Mouse (Mus musculus): ENCODE measurements around the gene Pnpla6.

GRCm38 (mm10) chr8:3485192-3485591, 30.0 kb upstream of the Pnpla6 start:
- TF ChIP-seq CEBPB (IDR thresholded peaks at IDR 0.05; ENCODE audit: low read depth) (no peak), CTCF (IDR thresholded peaks at IDR 0.05; ENCODE audit: control insufficient read depth, insufficient read depth, insufficient read length) (no peak), FOSL1 (IDR thresholded peaks at IDR 0.05; ENCODE audit: insufficient read depth, low read length, poor library complexity, severe bottlenecking) (no peak)

Data from C2C12 (cell line).